Mouse (Mus musculus): ENCODE measurements around the gene Obox1. TPM values are rescaled to one million over a fixed set of nuclear protein-coding genes. Genes with fewer than 3 reads are reported as not detected.
"Not testable (repeated sequence)": the region's sequence is repeated elsewhere in the genome, so short reads cannot be mapped to it uniquely, and the experiment has no call there.

The Obox1 gene
- total RNA-seq (2021) (not detected), polyA plus RNA-seq (2012; rRNA removed) (not detected in 2 replicates)
- long read RNA-seq = 0 reads

GRCm38 (mm10) chr7:15388421-15388998 lies at the start of gene Obox1, which contains the start of gene Obox2:
Gene Obox1 (plus strand): TSS chr7:15388948.
Gene Obox2 (plus strand): TSS chr7:15388721.
- not testable (repeated sequence) for DNase-seq

GRCm38 (mm10) chr7:15399147-15399874 lies 10.6 kb downstream of the Obox1 start:
- not testable (repeated sequence) for DNase-seq

- not testable (repeated sequence) for DNase-seq
Measured at GRCm38 (mm10) chr7:15406816-15407215, 18.1 kb downstream of the Obox1 start.

- not testable (repeated sequence) for DNase-seq
Measured at GRCm38 (mm10) chr7:15418046-15418445, 29.3 kb downstream of the Obox1 start.

GRCm38 (mm10) chr7:15425537-15425936 lies 36.8 kb downstream of the Obox1 start:
- not testable (repeated sequence) for DNase-seq

- DNase-seq = not testable (repeated sequence)
Measured at GRCm38 (mm10) chr7:15509411-15509810, 120.7 kb downstream of the Obox1 start.

Other genes starting within 250 kb of the Obox1 start
- not detected for gene Obox2, start 227 bp upstream of the Obox1 start, total RNA-seq (2021)
- not detected in 2 replicates for gene Obox2, start 227 bp upstream of the Obox1 start, polyA plus RNA-seq (2012; rRNA removed)